Mouse (Mus musculus) cerebellum, adult 9-10 months (tissue): ENCODE results near the gene Hc.

ENCODE experiments used
- DNase-seq: peaks from one replicate; pipeline ENCODE4 v3.0.0; 2022

Hc gene

GRCm38 (mm10) chr2:35061338-35061737 is at the start of gene Hc:
TSS of gene Hc (minus strand) at chr2:35061438.
- no peak for DNase-seq

- no peak for DNase-seq
Observed at GRCm38 (mm10) chr2:35110521-35110920, 49.3 kb upstream of the Hc start.

- no peak for DNase-seq
Observed at GRCm38 (mm10) chr2:35109924-35110304, 48.7 kb upstream of the Hc start.

GRCm38 (mm10) chr2:35109141-35109923 is 48.1 kb upstream of the Hc start, which contains the start of gene Cntrl:
TSS of gene Cntrl (plus strand) at chr2:35109492.
- peak; percentile 95 for DNase-seq

GRCm38 (mm10) chr2:35108712-35109111 is 47.5 kb upstream of the Hc start:
- peak; percentile 57 for DNase-seq

- DNase-seq = peak; percentile 39
Observed at GRCm38 (mm10) chr2:35107984-35108635, 46.9 kb upstream of the Hc start.

GRCm38 (mm10) chr2:35104843-35105242 is 43.6 kb upstream of the Hc start:
- DNase-seq = no peak

GRCm38 (mm10) chr2:35103558-35103957 is 42.3 kb upstream of the Hc start:
- no peak for DNase-seq

- DNase-seq = no peak
Observed at GRCm38 (mm10) chr2:35102777-35103176, 41.5 kb upstream of the Hc start.

GRCm38 (mm10) chr2:35101443-35101842 is 40.2 kb upstream of the Hc start, which contains the start of gene AI182371:
TSS of gene AI182371 (minus strand) at chr2:35101543.
- no peak for DNase-seq

GRCm38 (mm10) chr2:35100529-35100928 is 39.3 kb upstream of the Hc start:
- DNase-seq = no peak

GRCm38 (mm10) chr2:35087418-35087817 is 26.2 kb upstream of the Hc start:
- no peak for DNase-seq

GRCm38 (mm10) chr2:35079166-35079565 is 17.9 kb upstream of the Hc start:
- no peak for DNase-seq

- no peak for DNase-seq
Observed at GRCm38 (mm10) chr2:35074328-35074727, 13.1 kb upstream of the Hc start.

- DNase-seq = no peak
Observed at GRCm38 (mm10) chr2:35072547-35072946, 11.3 kb upstream of the Hc start.

GRCm38 (mm10) chr2:35070275-35070674 is 9.0 kb upstream of the Hc start:
- no peak for DNase-seq

- no peak for DNase-seq
Observed at GRCm38 (mm10) chr2:35069124-35069523, 7.9 kb upstream of the Hc start.

GRCm38 (mm10) chr2:35067117-35067516 is 5.9 kb upstream of the Hc start:
- DNase-seq = no peak

- DNase-seq = no peak
Observed at GRCm38 (mm10) chr2:35066525-35067082, 5.4 kb upstream of the Hc start.

- DNase-seq = no peak
Observed at GRCm38 (mm10) chr2:35063333-35064030, 2.2 kb upstream of the Hc start.

GRCm38 (mm10) chr2:35060897-35061296 is 341 bp downstream of the Hc start:
- no peak for DNase-seq

GRCm38 (mm10) chr2:35060256-35060655 is 982 bp downstream of the Hc start:
- DNase-seq = no peak

GRCm38 (mm10) chr2:35058325-35058724 is 2.9 kb downstream of the Hc start:
- DNase-seq = no peak
